Mouse (Mus musculus) NIH3T3 (cell line): ENCODE results near the gene Nlgn1.

ENCODE experiments used
- DNase-seq: peaks from one replicate; pipeline ENCODE4 v3.0.0-alpha.2; 2012; ENCODE audit warnings: low read depth

Nlgn1 gene

DNA sequence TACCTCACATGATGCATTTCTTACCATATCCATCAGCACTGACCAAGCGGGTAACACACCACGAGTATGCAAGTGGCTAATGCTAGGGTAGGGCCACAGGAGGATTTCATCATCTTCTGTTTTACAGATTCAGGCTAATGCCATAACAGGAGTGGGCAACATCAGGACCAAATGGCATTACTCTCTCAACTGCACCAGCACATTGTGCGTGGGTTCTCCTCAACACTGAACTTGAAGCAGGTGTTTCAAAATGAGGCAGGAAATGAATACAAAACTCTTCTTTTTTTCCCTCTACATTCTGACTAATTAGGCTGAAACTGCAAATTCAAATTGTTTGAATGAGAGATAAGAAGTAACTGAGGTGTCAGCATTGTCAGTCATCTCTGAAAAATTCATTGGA lies 518.9 kb downstream of the Nlgn1 start:
- no peak for DNase-seq

DNA sequence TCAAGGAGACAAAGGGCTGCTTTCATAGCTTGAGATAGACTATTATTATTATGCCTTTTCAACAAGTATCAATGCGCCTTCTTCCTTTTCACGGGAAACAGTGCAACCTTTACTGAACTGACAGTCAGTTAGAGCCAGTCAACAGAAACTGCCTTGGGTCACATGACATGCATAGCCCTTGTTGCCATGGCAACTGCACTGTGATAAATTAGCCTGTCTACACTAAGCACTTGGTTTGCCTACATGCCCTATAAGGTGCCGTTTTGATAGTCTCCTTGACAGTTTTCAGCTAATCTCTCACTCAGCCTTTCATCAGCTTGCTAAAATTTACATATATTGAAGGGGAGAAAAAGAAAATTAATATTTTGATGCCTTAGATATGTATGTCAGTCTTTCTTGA lies 524.7 kb downstream of the Nlgn1 start:
- peak; percentile 3 for DNase-seq

DNA sequence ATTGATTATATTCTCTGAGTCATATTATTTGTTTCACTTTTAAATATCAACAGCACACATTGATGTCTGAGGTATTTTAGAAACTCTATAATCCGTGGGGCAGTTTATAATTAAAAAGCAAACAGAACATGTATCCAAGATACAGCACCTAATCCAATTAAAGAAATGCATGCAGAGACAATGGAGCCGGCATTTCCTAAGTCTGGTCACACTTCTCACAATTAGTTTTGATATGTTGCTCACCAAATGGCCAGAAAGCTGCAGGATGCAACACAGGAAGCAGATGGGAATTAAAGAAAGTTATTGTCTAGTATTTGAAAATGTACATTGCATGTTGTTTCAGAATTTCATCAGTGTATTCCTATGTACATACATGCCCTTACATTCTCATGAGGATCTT lies 550.6 kb downstream of the Nlgn1 start:
- DNase-seq, result no peak

DNA sequence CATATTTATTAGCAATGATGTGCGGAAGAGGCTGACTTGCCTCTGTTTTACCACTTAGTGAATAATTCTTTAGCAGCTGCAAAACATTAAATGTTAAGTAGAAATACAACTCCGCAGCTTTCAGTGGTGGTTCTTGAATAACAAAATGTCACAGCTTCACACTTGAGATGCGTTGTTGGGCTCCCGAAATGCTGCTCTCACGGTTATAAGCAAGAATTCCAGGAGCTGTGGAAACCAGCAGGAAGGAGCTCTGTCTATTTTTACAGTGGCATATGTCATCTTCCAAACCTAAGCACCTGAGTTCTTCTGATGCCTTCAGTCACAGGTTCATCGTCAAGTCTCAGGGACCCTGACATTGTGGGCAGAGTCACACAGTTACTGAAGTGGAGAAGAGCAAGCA lies 556.8 kb downstream of the Nlgn1 start:
- DNase-seq, result no peak

DNA sequence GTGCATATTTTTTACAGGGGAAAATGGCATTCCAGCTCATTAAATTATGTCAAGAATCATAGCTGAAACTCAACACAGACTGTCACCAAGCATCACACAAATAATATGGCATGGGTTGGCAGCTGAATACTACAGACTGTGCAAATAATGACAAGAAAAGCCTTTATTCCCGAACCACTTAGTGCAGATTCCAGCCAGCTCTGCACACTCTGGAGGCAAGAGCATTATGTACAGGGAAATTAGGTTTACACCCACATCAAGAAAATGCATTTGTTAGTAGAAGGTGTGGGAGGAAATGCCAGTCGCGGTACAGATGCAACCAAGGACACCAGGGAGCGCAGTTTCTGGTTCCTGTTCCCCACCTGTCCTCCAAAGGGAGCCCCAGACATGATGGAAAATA lies 558.4 kb downstream of the Nlgn1 start:
- DNase-seq, result no peak

DNA sequence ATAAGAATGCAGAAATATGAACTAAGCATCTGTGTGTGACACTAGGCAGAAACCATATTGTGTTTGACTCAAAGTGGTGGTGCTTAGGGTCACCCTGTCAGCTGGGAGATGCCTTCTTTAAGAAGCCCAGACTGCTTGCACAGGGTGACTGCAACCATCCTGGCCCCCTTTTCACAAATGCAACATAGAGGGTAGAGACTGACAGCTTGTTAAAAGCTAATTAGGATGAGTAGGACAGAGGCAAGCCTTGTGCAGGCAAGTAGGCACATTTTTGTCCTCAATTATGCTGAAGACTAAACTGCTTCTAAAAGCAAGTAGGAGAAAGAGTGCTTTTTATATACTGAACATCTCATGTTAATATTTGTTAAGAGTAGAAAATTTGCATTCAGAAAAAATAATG lies 558.8 kb downstream of the Nlgn1 start:
- no peak for DNase-seq

DNA sequence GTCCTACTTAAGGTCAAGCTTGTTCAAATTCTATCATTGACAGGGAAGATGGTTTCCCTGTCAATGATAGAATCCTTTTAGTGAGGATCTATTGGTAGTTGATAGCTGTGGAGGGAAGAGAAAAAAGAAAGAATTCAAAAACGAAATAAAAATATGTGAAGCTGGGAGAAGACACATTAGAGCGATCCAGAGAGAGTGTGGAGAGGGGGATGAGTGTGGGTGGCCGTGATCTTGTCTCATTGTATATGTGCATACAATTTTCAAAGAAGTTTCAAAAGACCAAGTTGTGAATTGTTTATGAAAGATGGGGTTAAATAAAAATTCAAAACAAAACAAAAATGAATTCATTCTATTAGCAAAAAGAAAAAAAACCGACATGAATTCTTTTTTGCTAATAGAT lies 568.6 kb downstream of the Nlgn1 start:
- DNase-seq, result no peak

DNA sequence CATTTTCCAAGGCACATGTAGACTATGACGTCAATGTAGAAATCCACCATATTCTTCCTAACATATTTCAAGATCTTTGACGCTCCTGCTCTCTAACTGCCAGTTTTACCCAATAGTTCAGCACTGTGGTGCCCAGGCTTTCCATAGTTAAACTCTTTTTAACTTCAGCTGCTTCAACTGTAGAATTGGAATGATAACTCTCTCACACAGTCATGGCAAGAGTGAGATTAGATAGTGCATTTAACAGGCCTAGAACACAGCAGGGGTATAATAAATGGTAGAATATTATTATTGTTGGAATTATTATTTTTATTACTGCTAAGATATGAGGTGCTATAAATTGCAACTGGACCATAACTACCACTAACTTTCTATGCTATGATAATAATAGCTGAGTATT lies 574.4 kb downstream of the Nlgn1 start:
- no peak for DNase-seq

DNA sequence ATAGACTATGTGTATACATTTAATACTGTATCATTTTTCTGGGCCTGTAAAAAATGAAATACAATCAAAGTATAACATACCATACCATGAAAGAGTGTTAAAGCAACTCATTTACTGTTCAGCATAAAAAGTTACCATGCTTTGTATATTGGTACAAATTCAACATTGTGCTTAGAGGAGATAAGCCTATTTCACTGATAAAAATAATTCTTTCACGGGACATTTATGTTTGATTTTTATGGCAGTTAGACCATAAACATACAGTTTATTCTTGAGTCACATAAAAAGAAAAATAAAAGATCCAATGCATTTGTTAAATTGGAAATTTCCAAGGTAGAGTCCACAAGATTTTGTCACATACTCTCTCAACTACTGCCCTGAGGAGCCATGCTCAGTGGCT lies 608.1 kb downstream of the Nlgn1 start:
- no peak for DNase-seq

DNA sequence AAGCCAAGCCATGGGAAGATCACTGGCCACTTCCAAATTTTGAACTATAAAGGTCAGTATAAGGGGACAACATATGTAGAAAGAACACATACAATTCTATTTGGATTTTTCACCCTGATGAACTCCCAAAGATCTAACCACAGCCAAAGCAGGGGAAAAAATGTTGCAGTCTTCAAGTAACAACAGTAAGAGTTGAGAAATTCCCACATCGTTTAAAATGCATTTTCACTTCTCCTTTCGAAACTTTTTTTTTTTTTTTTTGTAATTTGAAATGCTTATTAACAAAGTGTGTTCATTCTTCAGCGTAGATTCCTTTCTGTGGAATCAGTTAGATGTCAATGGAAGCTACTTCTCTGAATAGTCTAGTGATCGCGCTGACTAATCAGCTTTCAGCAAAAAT lies 610.8 kb downstream of the Nlgn1 start:
- no peak for DNase-seq

DNA sequence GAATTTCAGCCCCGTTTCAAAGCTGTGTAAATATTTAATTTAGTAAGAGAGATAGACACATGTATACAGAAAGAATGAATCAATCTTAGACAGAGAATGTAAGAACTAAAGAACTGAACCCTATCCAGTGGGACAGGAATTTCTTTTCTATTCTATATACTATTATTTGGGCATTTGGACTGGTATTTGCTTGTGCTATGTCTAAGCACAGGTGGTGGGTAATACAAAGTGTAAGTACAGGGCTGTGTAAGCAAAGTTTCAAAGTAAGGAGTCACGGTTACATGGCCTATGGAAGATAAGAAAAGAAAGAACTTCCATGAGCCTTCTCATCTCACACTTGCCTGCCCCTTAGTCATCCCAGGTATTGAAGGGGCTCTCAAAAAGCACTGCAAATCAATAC lies 624.9 kb downstream of the Nlgn1 start:
- no peak for DNase-seq

DNA sequence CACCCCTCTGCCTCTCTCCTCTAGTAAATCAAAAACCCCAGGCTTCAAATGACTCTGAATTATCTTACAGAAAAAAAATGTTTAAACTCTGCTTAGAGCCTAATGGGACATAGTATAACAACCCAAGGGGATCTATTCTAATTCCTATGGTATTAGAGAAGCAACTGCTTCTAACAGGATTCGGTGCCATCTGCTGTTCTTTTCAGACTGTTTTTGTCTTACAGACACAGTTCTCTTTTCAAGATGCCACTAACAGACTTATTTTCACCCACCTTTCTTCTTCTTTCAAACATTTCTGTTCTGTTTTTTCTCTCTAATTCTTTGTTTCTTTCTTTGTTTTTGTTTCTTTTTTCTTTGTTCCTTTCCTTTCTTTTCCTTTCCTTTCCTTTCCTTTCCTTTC lies 635.0 kb downstream of the Nlgn1 start:
- no peak for DNase-seq

DNA sequence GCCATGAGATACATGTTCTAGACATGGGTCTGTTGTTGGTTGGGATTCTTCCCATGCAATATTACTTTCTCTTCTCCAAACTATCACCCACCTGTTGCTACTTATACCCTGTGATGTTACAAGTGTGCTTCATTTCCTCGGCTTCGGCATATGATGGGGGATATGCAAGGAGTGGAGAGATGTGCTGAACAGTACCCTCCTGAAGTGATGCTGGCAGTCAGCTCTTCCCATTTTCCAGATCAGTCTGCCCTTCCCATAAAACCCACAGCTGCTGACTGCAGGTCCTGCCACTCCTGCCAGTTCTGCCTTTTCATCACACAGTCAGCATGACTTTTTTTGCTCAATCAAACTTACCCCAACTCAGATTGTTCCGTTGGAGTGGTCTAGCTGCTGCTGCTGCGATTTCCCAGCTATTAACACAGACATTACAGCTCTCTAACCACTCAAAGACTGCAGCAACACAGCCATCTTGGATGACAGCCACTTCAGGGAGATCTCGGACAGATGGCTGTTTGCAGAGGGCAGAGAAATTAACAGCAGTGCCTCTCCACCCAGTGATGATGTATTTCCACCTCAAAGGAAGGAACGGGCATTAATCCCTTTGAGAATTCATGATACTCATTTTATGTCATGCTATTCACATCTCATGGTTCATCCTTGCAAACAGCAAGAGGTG lies 643.3 kb downstream of the Nlgn1 start:
- no peak for DNase-seq

DNA sequence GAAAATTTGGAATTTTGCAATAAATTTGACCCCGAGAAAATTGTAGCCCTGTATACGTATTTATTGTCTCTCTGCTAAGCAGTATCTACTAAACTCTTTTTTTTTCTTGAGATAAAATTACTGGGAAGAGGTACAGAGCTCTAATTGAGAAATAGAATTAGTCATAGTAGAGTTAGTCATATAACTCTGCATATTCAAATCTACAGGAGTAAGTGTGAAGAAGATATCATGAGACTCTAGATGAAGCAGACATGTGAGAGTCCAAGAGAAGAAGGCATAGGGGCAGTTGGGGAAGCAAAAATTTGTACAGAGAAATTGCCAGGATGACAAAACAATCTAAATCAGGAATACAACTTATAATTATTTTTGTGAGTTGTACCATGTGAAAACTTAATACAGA lies 648.6 kb downstream of the Nlgn1 start:
- DNase-seq, result no peak

DNA sequence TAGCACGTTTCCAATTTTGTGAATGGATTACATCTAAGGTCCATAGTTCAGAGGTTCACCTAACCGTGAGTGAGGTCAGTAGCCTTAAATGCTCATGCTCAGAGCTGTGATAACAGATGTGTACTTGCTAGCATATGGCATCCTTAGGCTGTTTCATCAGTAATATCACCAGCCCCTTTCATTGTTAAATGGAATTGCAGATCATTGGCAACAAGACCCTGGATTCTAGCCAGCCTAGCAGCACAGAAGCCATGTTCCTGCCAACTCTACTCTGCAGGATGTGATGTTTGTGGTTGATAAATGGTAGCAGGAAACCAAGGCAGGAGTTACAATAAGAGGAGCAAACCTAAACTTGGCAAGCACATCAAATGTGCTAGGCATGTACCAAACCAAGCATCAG lies 652.9 kb downstream of the Nlgn1 start:
- no peak for DNase-seq

DNA sequence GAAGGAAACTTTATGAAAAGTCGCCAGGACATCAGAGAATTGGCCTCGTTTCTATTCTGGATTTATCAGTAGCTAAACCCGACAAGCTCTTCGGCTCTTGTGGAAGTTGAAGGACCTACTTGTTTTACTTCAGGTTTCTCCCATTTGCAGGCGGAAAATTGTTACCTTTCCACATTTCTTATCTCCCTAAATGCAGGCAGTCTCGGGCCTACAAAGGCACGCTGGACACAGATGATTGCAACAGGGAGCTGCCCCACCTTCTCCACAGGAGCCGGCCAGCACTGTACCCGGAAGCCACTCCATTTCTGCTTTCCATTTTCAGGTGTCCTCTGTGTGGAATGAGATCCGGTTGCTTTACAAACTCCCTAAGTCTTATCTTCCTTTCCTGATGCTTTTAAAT lies 656.4 kb downstream of the Nlgn1 start:
- no peak for DNase-seq

DNA sequence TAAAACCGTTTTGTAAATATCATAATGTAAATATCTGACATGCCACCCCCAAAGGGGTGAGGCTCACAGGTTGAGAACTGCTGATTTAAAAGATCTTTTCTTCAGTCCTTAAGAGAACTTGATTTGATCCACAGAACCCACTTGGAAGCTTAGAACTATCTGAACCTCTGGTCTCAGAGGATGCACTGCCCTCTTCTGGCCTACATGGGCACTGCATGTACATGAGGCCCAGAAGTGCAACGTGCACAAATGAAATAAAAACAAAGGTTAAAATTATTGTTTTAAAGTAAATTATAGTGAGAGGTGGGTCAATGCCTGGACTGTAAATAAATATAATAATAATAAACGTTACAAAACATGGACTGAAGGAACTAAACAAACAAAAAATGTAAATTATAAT lies 657.2 kb downstream of the Nlgn1 start:
- peak; percentile 53 for DNase-seq

DNA sequence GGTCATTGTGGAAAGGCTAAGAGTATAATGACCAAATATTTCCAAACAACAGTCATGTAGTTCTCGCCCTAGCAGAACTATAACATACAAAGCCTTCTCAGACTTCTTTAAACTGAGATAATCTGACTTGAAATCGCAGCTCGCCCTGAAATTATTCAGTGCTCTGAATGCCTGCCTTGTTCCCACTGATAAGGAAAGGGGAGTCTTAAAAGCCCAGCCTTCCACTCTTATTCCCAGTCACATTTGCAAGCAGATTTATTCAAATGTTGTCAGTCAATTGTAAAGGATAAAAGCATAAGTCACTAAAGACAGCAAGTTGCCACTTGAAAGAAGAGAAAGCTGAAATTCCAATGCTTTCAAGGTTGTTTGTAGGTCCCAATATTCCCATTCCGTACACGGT lies 658.9 kb downstream of the Nlgn1 start:
- DNase-seq, result no peak

DNA sequence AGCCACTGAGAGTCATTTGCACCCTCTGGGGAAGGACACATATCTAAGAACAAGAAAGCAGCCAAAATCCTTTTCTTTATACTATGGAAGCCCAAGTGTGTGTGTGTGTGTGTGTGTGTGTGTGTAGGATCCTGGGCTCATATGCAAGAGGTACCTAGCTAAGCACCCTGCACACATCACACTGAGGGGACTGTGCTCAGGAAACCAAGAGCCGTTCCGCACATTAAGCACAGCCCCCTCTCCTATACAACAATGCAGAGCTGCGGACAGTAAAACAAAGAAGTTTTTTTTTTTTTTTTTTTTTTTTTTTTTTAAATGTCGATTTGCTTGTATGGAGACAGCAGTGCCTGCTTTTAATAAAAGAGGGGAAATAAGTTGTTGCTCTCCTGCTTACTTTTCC lies 659.5 kb downstream of the Nlgn1 start:
- no peak for DNase-seq

DNA sequence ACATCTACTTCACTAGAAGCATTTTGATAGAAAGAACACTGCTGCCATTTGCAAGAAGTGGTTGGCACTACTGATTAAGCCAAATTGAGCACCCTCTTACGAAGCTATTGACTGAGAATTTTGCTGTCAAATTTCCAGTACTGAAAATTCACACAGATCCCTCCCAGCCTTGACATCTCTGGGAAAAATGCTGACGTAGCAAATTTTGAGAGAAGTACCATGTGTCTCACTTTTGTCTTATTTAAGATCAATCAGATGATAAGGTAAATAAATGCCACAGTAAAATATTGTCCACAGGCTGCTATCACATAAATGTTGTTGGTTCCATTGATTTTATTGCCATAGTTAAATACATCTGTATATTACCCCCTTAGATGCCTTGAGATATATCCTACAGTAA lies 668.8 kb downstream of the Nlgn1 start:
- no peak for DNase-seq

DNA sequence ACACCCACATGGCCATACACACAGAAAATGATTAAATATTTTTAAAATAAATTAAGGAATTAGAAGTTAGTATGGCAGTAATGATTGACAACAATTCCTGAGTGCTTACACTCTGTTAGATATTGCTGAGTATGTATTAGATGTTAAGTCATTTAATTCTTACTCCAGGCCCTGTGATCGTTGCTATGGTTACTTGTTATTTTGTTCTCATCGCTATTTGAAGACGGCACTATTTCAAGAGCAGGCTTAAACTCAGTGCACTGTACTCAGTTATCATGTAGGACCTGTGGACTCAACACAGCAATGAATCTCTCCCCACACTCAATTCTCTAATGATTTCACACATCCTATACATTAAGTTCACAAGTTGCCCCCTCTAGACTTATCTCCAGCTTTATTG lies 672.0 kb downstream of the Nlgn1 start:
- no peak for DNase-seq

DNA sequence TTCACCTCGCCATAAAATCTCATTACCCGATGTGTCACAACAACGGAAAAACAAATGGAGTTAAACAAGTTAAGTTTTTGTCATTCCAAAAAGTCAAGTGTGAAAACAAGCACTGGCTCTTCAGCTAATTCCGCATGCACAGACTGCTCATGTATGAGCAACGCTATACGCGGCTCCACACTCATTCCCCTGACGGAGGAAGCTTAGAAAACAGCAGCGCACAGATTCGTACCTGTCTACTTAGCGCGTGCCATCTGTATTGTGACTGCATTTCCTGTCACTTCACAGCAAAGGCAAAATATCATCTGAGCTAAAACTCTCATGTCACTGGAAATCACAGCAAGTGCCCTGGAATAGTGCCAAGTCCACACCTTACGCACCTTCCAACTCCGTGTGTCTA lies 674.3 kb downstream of the Nlgn1 start:
- DNase-seq, result no peak

DNA sequence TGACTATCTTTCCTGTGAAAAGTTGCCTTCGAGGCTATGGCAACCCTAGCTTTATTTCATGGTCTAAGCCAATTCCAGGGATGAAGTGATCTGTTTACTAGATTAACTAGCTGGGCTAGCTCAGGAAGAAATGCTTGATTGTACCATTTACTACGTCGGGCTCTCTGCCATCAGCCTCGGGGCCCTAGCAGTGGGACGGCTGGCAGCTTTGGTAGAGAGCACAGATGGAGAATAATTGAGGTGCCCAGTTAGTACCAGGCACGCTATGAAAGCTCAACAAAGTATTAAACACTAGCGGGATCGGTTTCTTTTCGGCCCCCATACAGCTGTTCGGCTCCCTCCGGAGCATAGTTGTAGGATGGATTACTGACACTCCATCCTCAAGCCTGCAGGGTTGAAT lies 675.2 kb downstream of the Nlgn1 start:
- DNase-seq, result no peak

DNA sequence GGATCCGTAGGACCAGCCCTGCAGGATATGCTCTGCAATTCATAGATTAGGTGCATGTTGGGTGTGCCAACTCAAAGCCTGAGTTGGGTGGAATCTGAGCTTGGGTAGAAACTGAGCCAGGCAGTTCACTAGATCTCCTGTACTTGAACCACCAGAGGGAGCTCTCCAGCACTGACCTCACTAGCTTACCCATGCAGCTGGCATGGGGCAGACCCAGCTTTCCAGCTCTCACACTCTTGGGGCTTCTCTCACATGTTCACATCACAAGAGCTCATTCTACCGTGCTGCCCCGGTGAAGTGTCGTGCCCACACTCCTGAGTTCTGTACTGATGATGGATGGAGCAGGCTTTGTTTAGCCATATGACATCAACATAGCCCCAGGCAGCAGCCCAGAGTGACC lies 679.2 kb downstream of the Nlgn1 start:
- peak; percentile 14 for DNase-seq
